Mouse (Mus musculus): ENCODE data around the gene Msantd1. TPM values are rescaled to one million over a fixed set of nuclear protein-coding genes. Genes with fewer than 3 reads are reported as not detected.

Gene Msantd1
- polyA plus RNA-seq, 1 experiment from 2014 or later: 7.2 TPM

GRCm38 (mm10) chr5:34922531-34922930 lies 14.7 kb downstream of the Msantd1 start:
- H3K36me3 ChIP-seq (ENCODE audit: control insufficient read depth, insufficient read depth): peaks cover 6% of the 10 kb centered on the region

GRCm38 (mm10) chr5:34923920-34924319 lies 16.1 kb downstream of the Msantd1 start:
- ATAC-seq: no peak

More at GRCm38 (mm10) chr5:34922531-34922930, 14.7 kb downstream of the Msantd1 start:
- Histone ChIP-seq H3K4me3 (replicated peaks; ENCODE audit: low read length) (no peak overlapping the region), H3K4me1 (replicated peaks; ENCODE audit: control insufficient read depth, insufficient read depth, low read length) (peaks cover 2% of the 10 kb centered on the region; the same call in 1 of the 2 replicates), H3K4me2 (ENCODE audit: low read length) (no peak overlapping the region), H3K9me3 (ENCODE audit: control insufficient read depth, low read length) (no peaks in the 10 kb centered on the region), H3K9ac (replicated peaks; ENCODE audit: low read depth, low read length) (no peak overlapping the region), H3K27me3 (replicated peaks; ENCODE audit: control insufficient read depth, insufficient read depth, low read length) (no peaks in the 10 kb centered on the region), H3K27ac (ENCODE audit: low read length) (no peak overlapping the region)
- WGBS: 67% methylated on average over 6 of the region's 6 CpGs
- no peak for ATAC-seq

DNA sequence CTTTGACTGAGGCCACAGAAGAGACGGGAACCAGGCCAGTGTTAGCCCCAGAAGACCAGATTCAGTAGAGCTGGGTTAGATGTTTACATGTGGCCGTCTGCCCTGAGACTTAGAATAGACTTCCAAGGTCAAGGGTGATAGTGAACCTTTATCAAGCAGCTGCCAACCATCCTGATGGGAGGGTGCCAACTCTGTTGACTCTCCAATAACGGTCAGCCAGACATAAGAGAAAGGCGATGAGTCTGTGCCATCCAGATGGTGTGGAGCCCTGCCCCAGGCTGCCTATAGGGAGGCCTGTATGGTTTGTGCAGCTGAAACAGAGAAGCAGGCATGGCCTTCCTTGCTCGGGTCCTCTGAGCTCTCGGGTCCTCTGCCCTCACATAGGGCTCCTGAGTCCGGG lies 16.7 kb downstream of the Msantd1 start:
- WGBS: 89% methylated on average over 7 of the region's 7 CpGs
- no peak overlapping the region for H3K9ac ChIP-seq (replicated peaks; ENCODE audit: low read depth, low read length)
- H3K4me2 ChIP-seq (ENCODE audit: low read length): no peak overlapping the region
- H3K9me3 ChIP-seq (ENCODE audit: control insufficient read depth, low read length): no peaks in the 10 kb centered on the region
- ATAC-seq: no peak
- no peaks in the 10 kb centered on the region for H3K4me1 ChIP-seq (replicated peaks; ENCODE audit: control insufficient read depth, insufficient read depth, low read length)
- H3K4me3 ChIP-seq (replicated peaks; ENCODE audit: low read length): no peak overlapping the region
- no peak overlapping the region for H3K27ac ChIP-seq (ENCODE audit: low read length)
- no peaks in the 10 kb centered on the region for H3K27me3 ChIP-seq (replicated peaks; ENCODE audit: control insufficient read depth, insufficient read depth, low read length)
- H3K36me3 ChIP-seq (ENCODE audit: control insufficient read depth, insufficient read depth): peaks cover 6% of the 10 kb centered on the region

More at GRCm38 (mm10) chr5:34923920-34924319, 16.1 kb downstream of the Msantd1 start:
- H3K36me3 ChIP-seq (ENCODE audit: control insufficient read depth, insufficient read depth): peaks cover 6% of the 10 kb centered on the region
- no peaks in the 10 kb centered on the region for H3K9me3 ChIP-seq (ENCODE audit: control insufficient read depth, low read length)
- 96% methylated on average over 4 of the region's 4 CpGs for WGBS
- H3K4me1 ChIP-seq (replicated peaks; ENCODE audit: control insufficient read depth, insufficient read depth, low read length): no peaks in the 10 kb centered on the region
- no peak overlapping the region for H3K27ac ChIP-seq (ENCODE audit: low read length)
- no peaks in the 10 kb centered on the region for H3K27me3 ChIP-seq (replicated peaks; ENCODE audit: control insufficient read depth, insufficient read depth, low read length)
- H3K4me3 ChIP-seq (replicated peaks; ENCODE audit: low read length): no peak overlapping the region
- no peak overlapping the region for H3K4me2 ChIP-seq (ENCODE audit: low read length)
- no peak overlapping the region for H3K9ac ChIP-seq (replicated peaks; ENCODE audit: low read depth, low read length)

DNA sequence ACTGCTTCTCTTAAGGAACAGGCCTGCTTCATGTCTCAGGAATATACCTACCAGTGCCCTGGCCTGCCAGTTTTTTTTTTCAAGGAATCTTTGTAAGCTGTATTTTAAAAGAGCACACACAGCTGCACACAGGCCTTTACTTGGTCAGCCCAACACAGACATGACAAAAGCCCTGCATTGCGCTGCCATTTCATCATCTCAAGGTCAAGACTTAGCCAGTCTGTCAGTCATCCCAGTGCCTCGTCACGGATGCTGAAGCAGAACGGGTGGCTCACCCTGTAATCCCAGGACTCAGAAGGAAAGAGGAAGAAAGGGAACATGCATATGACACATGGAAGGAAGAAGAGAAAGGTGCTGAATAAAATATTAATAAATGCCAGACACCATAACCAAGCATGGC lies 19.8 kb downstream of the Msantd1 start:
- H3K4me3 ChIP-seq (replicated peaks; ENCODE audit: low read length): no peak overlapping the region
- WGBS: 88% methylated on average over 4 of the region's 4 CpGs

GRCm38 (mm10) chr5:34930151-34930975 lies 22.6 kb downstream of the Msantd1 start:
- no peak overlapping the region for H3K9ac ChIP-seq (replicated peaks; ENCODE audit: low read depth, low read length)
- no peak overlapping the region for H3K4me2 ChIP-seq (ENCODE audit: low read length)
- H3K4me1 ChIP-seq (replicated peaks; ENCODE audit: control insufficient read depth, insufficient read depth, low read length): peaks cover 13% of the 10 kb centered on the region
- WGBS: 83% methylated on average over 9 of the region's 9 CpGs
- no peaks in the 10 kb centered on the region for H3K27me3 ChIP-seq (replicated peaks; ENCODE audit: control insufficient read depth, insufficient read depth, low read length)
- no peaks in the 10 kb centered on the region for H3K9me3 ChIP-seq (ENCODE audit: control insufficient read depth, low read length)
- H3K36me3 ChIP-seq (ENCODE audit: control insufficient read depth, insufficient read depth): no peaks in the 10 kb centered on the region
- H3K27ac ChIP-seq (ENCODE audit: low read length): peak overlapping the region; percentile 37; the same call in 1 of the 2 replicates
- H3K4me3 ChIP-seq (replicated peaks; ENCODE audit: low read length): no peak overlapping the region
- ATAC-seq: no peak

More for the DNA sequence above, 19.8 kb downstream of the Msantd1 start:
- Histone ChIP-seq H3K9me3 (ENCODE audit: control insufficient read depth, low read length) (no peaks in the 10 kb centered on the region), H3K4me2 (ENCODE audit: low read length) (no peak overlapping the region), H3K4me1 (replicated peaks; ENCODE audit: control insufficient read depth, insufficient read depth, low read length) (peaks cover 13% of the 10 kb centered on the region), H3K36me3 (ENCODE audit: control insufficient read depth, insufficient read depth) (peaks cover 6% of the 10 kb centered on the region), H3K9ac (replicated peaks; ENCODE audit: low read depth, low read length) (no peak overlapping the region), H3K27me3 (replicated peaks; ENCODE audit: control insufficient read depth, insufficient read depth, low read length) (no peaks in the 10 kb centered on the region), H3K27ac (ENCODE audit: low read length) (no peak overlapping the region)
- ATAC-seq: no peak

- Histone ChIP-seq H3K27me3 (replicated peaks; ENCODE audit: control insufficient read depth, insufficient read depth, low read length) (no peaks in the 10 kb centered on the region), H3K9ac (replicated peaks; ENCODE audit: low read depth, low read length) (no peak overlapping the region), H3K4me3 (replicated peaks; ENCODE audit: low read length) (no peak overlapping the region), H3K4me2 (ENCODE audit: low read length) (no peak overlapping the region), H3K36me3 (ENCODE audit: control insufficient read depth, insufficient read depth) (no peaks in the 10 kb centered on the region), H3K4me1 (replicated peaks; ENCODE audit: control insufficient read depth, insufficient read depth, low read length) (peaks cover 13% of the 10 kb centered on the region), H3K27ac (ENCODE audit: low read length) (peak overlapping the region; percentile 37; the same call in 1 of the 2 replicates), H3K9me3 (ENCODE audit: control insufficient read depth, low read length) (no peaks in the 10 kb centered on the region)
- no peak for ATAC-seq
- 64% methylated on average over 2 of the region's 2 CpGs for WGBS
Observed at GRCm38 (mm10) chr5:34931091-34931490, 23.3 kb downstream of the Msantd1 start.

DNA sequence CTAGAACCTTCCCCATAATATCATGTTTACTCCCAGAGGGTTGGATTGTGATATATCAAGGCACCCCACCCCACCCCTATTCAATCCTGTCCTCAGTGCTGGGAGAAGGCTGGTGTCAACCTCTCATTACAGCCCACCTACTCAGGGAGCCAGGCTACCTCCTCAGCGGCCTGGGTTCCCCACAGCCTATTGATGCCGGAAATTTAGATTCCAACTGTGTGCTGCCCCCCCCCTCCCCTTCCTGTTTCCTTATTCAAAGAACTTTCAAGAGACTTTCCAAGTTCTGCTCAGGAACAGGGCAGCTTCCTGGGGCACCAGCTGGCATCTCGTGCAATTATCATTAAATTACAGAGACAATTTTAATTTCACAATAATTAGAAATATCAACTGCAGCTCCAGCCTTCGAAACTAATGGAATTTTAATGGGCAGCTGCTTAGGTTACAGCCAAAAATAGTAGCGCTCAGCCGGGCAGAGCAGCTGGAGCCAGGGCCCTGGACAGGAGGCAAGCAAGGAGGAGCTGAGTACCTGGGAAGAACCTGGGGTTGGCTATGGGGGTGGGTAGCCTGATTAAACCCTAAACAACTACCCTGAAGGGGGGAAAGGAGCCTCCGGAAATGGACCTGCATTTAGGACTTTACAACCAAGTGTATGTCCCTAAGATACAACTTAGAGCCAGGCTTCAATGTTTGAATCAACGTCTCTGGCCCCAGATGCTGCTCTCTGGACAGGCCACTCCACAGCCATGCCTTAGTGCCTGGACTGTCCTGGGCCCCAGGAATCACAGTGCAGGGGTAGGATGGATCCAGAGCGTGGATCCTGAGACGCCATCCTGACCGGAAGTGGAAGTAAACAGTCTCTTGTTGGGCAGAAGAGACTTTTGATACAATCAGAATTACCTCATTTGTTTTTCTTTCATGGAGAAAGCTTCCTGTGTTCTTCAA lies 24.0 kb downstream of the Msantd1 start:
- 40% methylated on average over 11 of the region's 11 CpGs for WGBS
- H3K27me3 ChIP-seq (replicated peaks; ENCODE audit: control insufficient read depth, insufficient read depth, low read length): no peaks in the 10 kb centered on the region
- peak; percentile 40; the same call in 1 of the 2 replicates for ATAC-seq

GRCm38 (mm10) chr5:34932458-34932806 lies 24.6 kb downstream of the Msantd1 start:
- Histone ChIP-seq H3K4me2 (ENCODE audit: low read length) (no peak overlapping the region), H3K9me3 (ENCODE audit: control insufficient read depth, low read length) (no peaks in the 10 kb centered on the region), H3K4me3 (replicated peaks; ENCODE audit: low read length) (no peak overlapping the region), H3K27me3 (replicated peaks; ENCODE audit: control insufficient read depth, insufficient read depth, low read length) (no peaks in the 10 kb centered on the region), H3K27ac (ENCODE audit: low read length) (no peak overlapping the region; the same call in 1 of the 2 replicates), H3K4me1 (replicated peaks; ENCODE audit: control insufficient read depth, insufficient read depth, low read length) (peaks cover 13% of the 10 kb centered on the region), H3K9ac (replicated peaks; ENCODE audit: low read depth, low read length) (no peak overlapping the region), H3K36me3 (ENCODE audit: control insufficient read depth, insufficient read depth) (no peaks in the 10 kb centered on the region)
- no peak for ATAC-seq
- 26% methylated on average over 4 of the region's 4 CpGs for WGBS

More for the DNA sequence above, 24.0 kb downstream of the Msantd1 start:
- Histone ChIP-seq H3K4me1 (replicated peaks; ENCODE audit: control insufficient read depth, insufficient read depth, low read length) (peaks cover 13% of the 10 kb centered on the region), H3K9ac (replicated peaks; ENCODE audit: low read depth, low read length) (no peak overlapping the region), H3K9me3 (ENCODE audit: control insufficient read depth, low read length) (no peaks in the 10 kb centered on the region), H3K27ac (ENCODE audit: low read length) (peak overlapping the region; percentile 63), H3K4me2 (ENCODE audit: low read length) (no peak overlapping the region), H3K36me3 (ENCODE audit: control insufficient read depth, insufficient read depth) (no peaks in the 10 kb centered on the region), H3K4me3 (replicated peaks; ENCODE audit: low read length) (no peak overlapping the region)

- no peaks in the 10 kb centered on the region for H3K36me3 ChIP-seq (ENCODE audit: control insufficient read depth, insufficient read depth)
- ATAC-seq: no peak
- H3K27me3 ChIP-seq (replicated peaks; ENCODE audit: control insufficient read depth, insufficient read depth, low read length): no peaks in the 10 kb centered on the region
- no peak overlapping the region for H3K4me2 ChIP-seq (ENCODE audit: low read length)
- no peaks in the 10 kb centered on the region for H3K9me3 ChIP-seq (ENCODE audit: control insufficient read depth, low read length)
- H3K27ac ChIP-seq (ENCODE audit: low read length): no peak overlapping the region
- no peak overlapping the region for H3K9ac ChIP-seq (replicated peaks; ENCODE audit: low read depth, low read length)
- WGBS: 87% methylated on average over 1 of the region's 1 CpGs
- H3K4me3 ChIP-seq (replicated peaks; ENCODE audit: low read length): no peak overlapping the region
- H3K4me1 ChIP-seq (replicated peaks; ENCODE audit: control insufficient read depth, insufficient read depth, low read length): peaks cover 13% of the 10 kb centered on the region
Observed at GRCm38 (mm10) chr5:34933461-34933860, 25.6 kb downstream of the Msantd1 start.
